10 mouse cellular contexts compared by ENCODE assay signal in the genomic region with DNA sequence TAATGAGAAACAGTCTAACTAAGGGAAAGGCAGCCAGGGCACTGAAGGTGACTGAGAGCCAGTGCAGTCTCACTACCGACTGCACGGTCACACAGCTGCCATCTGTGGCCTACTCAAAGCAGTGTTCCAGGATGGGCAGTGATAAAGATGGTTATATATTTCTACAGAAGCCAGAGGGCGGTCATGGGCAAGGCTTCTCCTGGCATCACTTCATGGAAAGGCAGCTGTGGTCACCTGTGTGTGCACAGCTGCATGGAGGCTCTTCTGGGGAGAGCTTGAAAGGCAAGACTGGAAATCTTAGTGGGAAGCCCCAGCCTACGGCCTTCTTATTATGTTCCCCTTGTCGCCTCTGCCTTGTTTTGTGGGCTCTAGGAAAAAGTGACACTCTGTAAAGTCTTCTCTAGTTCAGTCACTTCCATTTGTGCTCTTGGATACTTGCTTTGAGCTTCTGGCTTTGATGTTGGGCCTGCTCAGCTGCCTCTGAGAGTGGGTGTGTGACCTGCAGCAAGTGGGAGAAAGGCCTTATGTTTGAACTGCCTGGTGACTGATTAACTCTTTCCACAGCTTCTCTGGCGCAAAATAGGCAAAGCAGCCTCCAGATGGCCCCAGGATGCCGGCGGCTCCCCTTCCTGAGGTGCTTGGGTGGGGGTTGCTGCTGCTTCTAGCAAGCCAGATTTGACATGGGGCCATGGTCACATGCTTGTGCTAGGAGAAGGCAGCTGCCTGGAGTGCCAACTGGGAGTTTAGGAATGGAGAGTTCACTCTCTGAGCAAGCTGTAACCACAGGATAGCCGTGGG.
DNase-seq lines count a peak whose midpoint lies in the region; ATAC-seq and TF ChIP-seq lines count a peak whose summit lies in the region.
"Had no signal": no experiment of that assay in that cellular context is flagged by ENCODE, and none has a peak within 500 bp of the region (broad histone marks: within the 10 kb centered on the region; RNA-seq: fewer than 3 reads in every experiment).

No protein-coding gene starts in this region.

- no peak overlapping the region for H3K27ac ChIP-seq in liver, embryonic 11.5 days (ENCODE audit: low read depth, low read length)
- no peak overlapping the region for H3K27ac ChIP-seq in intestine, postnatal 0 days (ENCODE audit: low read depth, low read length)
- H3K27ac ChIP-seq in liver, postnatal 0 days (ENCODE audit: low read depth), result no peak overlapping the region

- H3K4me2 ChIP-seq in liver, embryonic 11.5 days, result no peak overlapping the region
- no peak overlapping the region for H3K4me2 ChIP-seq in intestine, postnatal 0 days (replicated peaks; ENCODE audit: low read depth)
- H3K4me2 ChIP-seq in liver, postnatal 0 days (ENCODE audit: low read depth, low read length), result peak overlapping the region; percentile 35; the same call in 1 of the 2 replicates

- H3K9ac ChIP-seq in liver, embryonic 11.5 days (ENCODE audit: low read depth, low read length), result no peak overlapping the region
- H3K9ac ChIP-seq in intestine, postnatal 0 days (ENCODE audit: low read depth, low read length), result no peak overlapping the region
- no peak overlapping the region for H3K9ac ChIP-seq in liver, postnatal 0 days (replicated peaks)

- no peak for TF ChIP-seq EP300 in liver, postnatal 0 days (IDR thresholded peaks at IDR 0.05; ENCODE audit: low read depth)

- no peak overlapping the region for H3K4me3 ChIP-seq in liver, embryonic 11.5 days (ENCODE audit: low read depth, low read length)
- H3K4me3 ChIP-seq in intestine, postnatal 0 days (ENCODE audit: low read depth, low read length), result no peak overlapping the region
- H3K4me3 ChIP-seq in liver, postnatal 0 days (ENCODE audit: low read depth, low read length), result no peak overlapping the region
- H3K4me3 ChIP-seq: megakaryocyte, embryonic 14.5 days had no signal

- intact Hi-C loops in left cerebral cortex, postnatal 25 days (cut with DNase I), result loop anchor here (2.0 kb wide), 1 partner anchor 14 kb away; no protein-coding TSS in a partner anchor

- no peak; the same call in 1 of the 2 replicates for ATAC-seq in liver, embryonic 11.5 days (replicated peaks; ENCODE audit: low FRiP score)
- ATAC-seq in intestine, postnatal 0 days, result no peak
- peak; percentile 58; the same call in 1 of the 2 replicates for ATAC-seq in liver, postnatal 0 days

- peak; percentile 45 for TF ChIP-seq CTCF in intestine, postnatal 0 days (IDR thresholded peaks at IDR 0.05; ENCODE audit: low read depth)
- 0 out of 2 replicates have a peak, but pooled peaks have one; percentile 7 for TF ChIP-seq CTCF in liver, postnatal 0 days (IDR thresholded peaks at IDR 0.05; ENCODE audit: low read depth)

- peak; percentile 18 for DNase-seq in adrenal gland, postnatal 14 days
- DNase-seq in adrenal gland, postnatal 4 days (ENCODE audit: low spot score in 2 of 2), result no peak
- DNase-seq in liver, result peak; percentile 19
- DNase-seq in liver, embryonic 11.5 days (ENCODE audit: low spot score), result no peak
- DNase-seq in liver, postnatal 0 days, result peak; percentile 18
- DNase-seq in ovary, postnatal 14 days (ENCODE audit: low spot score), result no peak
- no peak for DNase-seq in left cerebral cortex, postnatal 25 days (ENCODE audit: low spot score in 2 of 2)
- DNase-seq: thymus, postnatal 25 days had no signal

- WGBS in liver, embryonic 11.5 days, result 48% methylated on average over 9 of the region's 9 CpGs
- WGBS in intestine, postnatal 0 days, result 40% methylated on average over 9 of the region's 9 CpGs
- 43% methylated on average over 9 of the region's 9 CpGs for WGBS in liver, postnatal 0 days (ENCODE audit: insufficient replicate concordance)

- no peaks in the 10 kb centered on the region for H3K4me1 ChIP-seq in liver, embryonic 11.5 days (replicated peaks; ENCODE audit: control insufficient read depth, insufficient read depth, low read length)
- no peaks in the 10 kb centered on the region for H3K4me1 ChIP-seq in intestine, postnatal 0 days (replicated peaks; ENCODE audit: control insufficient read depth, insufficient read depth, low read length)
- peaks cover 9% of the 10 kb centered on the region; the same call in 1 of the 2 replicates for H3K4me1 ChIP-seq in liver, postnatal 0 days (ENCODE audit: insufficient read depth)
- H3K4me1 ChIP-seq: megakaryocyte, embryonic 14.5 days had no signal

- H3K36me3 ChIP-seq in liver, embryonic 11.5 days (ENCODE audit: control insufficient read depth, insufficient read depth, low read length), result no peaks in the 10 kb centered on the region
- H3K36me3 ChIP-seq in intestine, postnatal 0 days (ENCODE audit: control insufficient read depth, insufficient read depth), result no peaks in the 10 kb centered on the region
- no peaks in the 10 kb centered on the region for H3K36me3 ChIP-seq in liver, postnatal 0 days (replicated peaks; ENCODE audit: insufficient read depth, low read length)

- H3K9me3 ChIP-seq in liver, embryonic 11.5 days (ENCODE audit: control insufficient read depth, low read length), result no peaks in the 10 kb centered on the region
- H3K9me3 ChIP-seq in intestine, postnatal 0 days (ENCODE audit: control insufficient read depth), result no peaks in the 10 kb centered on the region
- H3K9me3 ChIP-seq in liver, postnatal 0 days (ENCODE audit: low read length), result no peaks in the 10 kb centered on the region

- H3K27me3 ChIP-seq in liver, embryonic 11.5 days (replicated peaks; ENCODE audit: control insufficient read depth, insufficient read depth, low read length), result no peaks in the 10 kb centered on the region
- no peaks in the 10 kb centered on the region for H3K27me3 ChIP-seq in intestine, postnatal 0 days (replicated peaks; ENCODE audit: control insufficient read depth, insufficient read depth, low read length)
- H3K27me3 ChIP-seq in liver, postnatal 0 days (ENCODE audit: insufficient read depth, low read length), result no peaks in the 10 kb centered on the region
- H3K27me3 ChIP-seq: megakaryocyte, embryonic 14.5 days had no signal

Comparison
In these comparisons a context has a peak if more than half of its experiments do, and no peak if none do; other contexts are left out.
1. DNase-seq: peak in adrenal gland, postnatal 14 days (single experiment), liver (single experiment) and liver, postnatal 0 days (single experiment); none in adrenal gland, postnatal 4 days (0 of 2), liver, embryonic 11.5 days (single experiment), ovary, postnatal 14 days (single experiment) and left cerebral cortex, postnatal 25 days (0 of 2).